Mouse (Mus musculus) fat pad, adult 2 months (tissue): Measurements from ENCODE around the gene Cdc73.
"Not testable (repeated sequence)": the region's sequence is repeated elsewhere in the genome, so short reads cannot be mapped to it uniquely, and the experiment has no call there.

Source experiments
- DNase-seq: peaks from one replicate; pipeline ENCODE4 v3.0.0-alpha.2; 2011; ENCODE audit warnings: low read depth, low spot score; ENCODE audit errors: extremely low read depth

The Cdc73 gene

GRCm38 (mm10) chr1:143702741-143703262 is at the start of gene Cdc73:
Cdc73 (minus strand) TSS chr1:143702893.
- no peak for DNase-seq

GRCm38 (mm10) chr1:143745871-143746270 is 43.2 kb upstream of the Cdc73 start:
- no peak for DNase-seq

GRCm38 (mm10) chr1:143742186-143742585 is 39.5 kb upstream of the Cdc73 start:
- no peak for DNase-seq

DNA sequence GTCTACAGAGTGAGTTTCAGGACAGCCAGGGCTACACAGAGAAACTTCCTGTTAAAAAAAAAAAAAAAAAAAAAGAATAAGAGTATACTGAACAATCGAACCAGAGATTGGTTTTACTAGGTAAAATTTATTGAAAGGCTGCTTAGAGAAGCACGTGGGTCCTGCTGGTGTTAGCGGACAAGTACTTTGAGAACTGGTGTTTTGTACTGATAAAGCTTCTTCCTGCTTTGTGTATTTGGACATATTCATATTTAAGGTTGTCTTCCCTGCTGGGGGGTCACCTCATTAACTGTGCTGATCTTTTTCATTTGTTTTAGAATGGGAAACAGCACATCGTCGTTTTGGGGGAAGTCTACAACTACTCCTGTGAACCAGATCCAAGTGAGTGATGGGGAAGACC is 38.6 kb upstream of the Cdc73 start:
- no peak for DNase-seq

GRCm38 (mm10) chr1:143740581-143740980 is 37.9 kb upstream of the Cdc73 start:
- DNase-seq: no peak

DNA sequence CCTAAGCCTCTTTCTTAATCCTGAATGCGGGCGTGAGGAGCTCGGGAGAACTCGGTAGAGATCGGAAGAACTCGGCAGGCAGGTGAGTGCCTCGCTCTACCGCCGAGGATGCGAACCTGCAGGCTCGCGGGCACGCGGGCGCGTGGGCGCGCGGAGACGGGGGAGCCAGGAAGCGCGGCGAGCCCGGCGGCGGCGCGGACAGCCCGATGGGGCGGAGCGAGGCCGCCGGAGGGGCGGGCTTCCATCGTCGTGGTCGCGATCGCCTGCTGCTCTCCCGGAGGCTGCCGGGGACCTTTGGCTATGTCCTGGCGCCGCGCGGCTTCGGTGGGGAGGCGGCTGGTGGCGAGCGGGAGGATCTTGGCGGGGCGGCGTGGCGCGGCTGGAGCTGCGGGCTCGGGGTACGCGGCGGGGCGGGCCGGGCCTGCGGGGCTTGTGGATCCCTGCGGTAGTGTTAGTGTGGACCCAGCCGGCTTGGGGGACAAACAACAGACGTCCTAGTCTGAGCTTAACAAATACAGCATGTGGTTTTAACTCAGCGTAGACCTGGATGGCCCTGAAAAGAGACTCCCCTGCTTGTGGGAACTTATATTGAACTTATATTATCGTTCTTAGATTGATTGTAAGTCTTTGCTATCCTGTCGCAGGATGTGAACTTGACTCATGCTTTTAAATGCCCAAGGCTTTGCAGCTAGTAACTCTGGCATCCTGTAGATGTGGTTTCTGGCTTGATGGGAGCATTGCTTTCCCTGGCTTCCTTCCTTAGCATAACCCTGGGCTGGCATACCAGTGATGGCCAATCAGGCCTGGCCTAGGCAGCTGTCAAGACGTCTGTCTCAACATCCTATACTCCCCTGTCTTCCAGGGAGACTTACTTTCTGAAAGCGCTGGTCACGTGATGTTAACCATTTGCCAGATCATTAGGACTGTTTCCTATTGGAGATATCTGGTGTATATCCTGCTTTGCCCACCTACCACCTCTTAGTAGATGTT is 37.0 kb upstream of the Cdc73 start:
- peak; percentile 25 for DNase-seq

DNA sequence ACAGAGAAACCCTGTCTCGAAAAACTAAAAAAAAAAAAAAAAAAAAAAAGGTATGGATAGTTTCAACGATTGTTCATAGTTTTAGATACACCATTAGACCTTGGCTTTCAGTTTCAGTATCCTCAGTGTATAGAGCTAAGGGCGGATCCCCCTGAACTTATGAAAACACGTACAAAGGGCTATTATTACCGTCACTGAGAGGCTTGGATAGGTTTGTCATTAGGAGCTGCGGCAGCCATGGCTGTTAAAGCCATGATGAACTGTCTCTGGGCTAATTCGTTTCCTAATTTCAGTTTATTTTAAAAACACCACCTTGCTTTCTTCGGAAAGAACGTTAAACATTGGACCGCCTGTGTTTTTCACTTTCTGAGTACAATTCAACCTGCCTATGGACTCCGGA is 36.1 kb upstream of the Cdc73 start:
- DNase-seq: no peak

- DNase-seq: no peak
Observed at GRCm38 (mm10) chr1:143733914-143734410, 31.3 kb upstream of the Cdc73 start.

- DNase-seq: no peak
Observed at GRCm38 (mm10) chr1:143731691-143732090, 29.0 kb upstream of the Cdc73 start.

DNA sequence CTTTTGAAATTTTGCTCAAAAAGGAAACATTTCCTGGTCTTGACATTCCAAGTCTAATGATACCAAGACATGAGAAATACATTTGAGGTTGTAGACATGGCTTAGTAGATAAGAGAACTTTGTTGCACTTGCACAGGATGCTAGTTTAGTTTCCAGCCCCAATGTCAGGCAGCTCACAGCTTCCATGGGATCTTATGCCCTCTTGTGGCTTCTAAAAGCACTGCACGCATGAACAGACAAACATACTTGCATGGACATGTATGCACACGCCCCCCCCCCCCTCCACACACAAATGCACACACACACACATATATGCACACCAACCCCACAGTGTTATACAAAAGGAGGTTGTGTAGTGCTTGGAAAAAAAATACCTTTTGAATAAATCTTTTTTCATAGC is 28.2 kb upstream of the Cdc73 start:
- DNase-seq: no peak

GRCm38 (mm10) chr1:143727701-143728445 is 25.2 kb upstream of the Cdc73 start:
- DNase-seq: no peak

DNA sequence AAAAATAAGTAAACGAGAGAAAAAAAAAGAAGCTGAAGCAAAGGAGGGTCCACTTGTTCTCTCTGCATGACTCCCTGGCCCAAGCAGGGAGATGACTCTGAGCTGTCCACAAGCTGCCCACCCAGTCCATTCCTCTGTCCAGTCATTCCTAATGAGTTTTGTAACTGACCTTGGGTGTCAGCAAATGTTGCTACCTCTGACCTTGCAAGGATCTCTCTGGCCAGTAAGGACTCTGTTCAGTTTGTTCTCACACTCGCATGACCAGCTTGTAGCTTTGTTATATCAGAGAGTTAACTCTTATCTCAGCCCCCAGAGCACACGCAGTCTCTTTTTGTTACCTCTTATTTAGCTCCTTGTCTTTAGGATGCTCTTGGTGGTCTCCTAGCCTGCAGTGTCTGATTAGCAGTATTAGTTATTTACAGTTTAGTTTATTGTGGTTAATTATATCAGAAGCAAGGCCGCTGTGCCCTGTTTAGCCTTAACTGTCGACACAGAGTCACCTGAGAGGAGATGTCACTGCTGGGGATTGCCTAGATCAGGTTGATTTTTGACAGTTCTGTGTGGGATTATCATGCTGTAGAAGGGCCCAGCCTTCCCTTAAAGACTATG is 21.9 kb upstream of the Cdc73 start:
- DNase-seq: no peak

DNA sequence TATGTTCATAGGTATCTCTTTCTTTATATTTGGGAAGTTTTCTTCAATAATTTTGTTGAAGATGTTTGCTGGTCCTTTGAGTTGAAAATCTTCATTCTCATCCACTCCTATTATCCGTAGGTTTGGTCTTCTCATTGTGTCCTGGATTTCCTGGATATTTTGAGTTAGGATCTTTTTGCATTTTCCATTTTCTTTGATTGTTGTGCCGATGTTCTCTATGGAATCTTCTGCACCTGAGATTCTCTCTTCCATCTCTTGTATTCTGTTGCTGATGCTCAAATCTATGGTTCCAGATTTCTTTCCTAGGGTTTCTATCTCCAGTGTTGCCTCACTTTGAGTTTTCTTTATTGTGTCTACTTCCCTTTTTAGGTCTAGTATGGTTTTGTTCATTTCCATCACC is 13.3 kb upstream of the Cdc73 start, which contains the start of gene Glrx2:
Gene Glrx2 (plus strand): TSS at position 301 of the 400 bp plus-strand sequence.
- DNase-seq: not testable (repeated sequence)

GRCm38 (mm10) chr1:143710627-143710976 is 7.9 kb upstream of the Cdc73 start:
- no peak for DNase-seq

DNA sequence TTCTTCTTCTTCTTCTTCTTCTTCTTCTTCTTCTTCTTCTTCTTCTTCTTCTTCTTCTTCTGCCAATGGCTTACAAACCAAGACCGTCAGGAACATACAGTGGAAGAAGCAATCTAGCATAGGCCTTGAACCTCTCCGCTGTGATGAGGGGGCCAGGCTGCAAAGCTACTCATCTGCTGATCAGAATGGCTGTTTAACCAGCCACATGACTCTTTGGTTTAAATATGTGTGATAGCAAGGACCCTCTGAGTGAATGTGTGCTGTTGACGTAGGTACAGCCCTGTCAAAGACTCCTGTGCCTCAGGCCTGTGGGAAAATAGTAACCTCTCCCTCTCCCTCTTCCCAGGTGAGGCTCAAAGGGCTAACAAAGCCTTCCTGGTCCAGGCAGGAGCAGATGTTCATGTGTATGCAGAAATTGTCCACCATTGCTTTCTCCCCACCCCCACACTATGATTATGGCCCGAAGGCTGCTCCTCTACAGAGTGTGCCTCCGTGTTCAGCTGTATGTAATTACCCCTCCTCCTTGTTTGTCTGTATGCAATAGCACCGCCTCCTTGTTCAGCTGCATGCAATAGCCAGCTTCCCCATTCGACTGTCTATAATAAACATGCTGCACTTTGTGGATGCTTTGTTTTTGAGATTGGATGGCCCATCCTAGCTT is 7.4 kb upstream of the Cdc73 start:
- no peak for DNase-seq

DNA sequence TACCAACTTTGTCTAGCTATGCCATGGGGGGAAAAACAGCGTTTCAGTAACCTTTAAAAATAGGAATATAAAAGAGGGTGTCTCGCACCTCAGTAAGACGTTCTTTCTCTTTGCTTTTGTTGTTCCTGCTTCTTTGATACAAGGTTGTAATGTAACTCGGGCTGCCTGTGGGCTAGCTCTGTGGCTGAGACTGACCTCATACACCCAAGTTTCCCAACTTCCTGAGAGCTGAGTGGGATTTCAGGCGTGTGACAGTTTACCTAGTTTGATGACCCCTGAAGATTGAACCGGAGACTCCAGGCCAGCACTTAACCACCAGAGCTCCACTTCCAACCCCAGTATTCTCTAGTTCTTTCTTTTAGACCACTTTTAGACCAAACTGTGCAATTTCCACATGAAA is 5.7 kb upstream of the Cdc73 start:
- DNase-seq: no peak

DNA sequence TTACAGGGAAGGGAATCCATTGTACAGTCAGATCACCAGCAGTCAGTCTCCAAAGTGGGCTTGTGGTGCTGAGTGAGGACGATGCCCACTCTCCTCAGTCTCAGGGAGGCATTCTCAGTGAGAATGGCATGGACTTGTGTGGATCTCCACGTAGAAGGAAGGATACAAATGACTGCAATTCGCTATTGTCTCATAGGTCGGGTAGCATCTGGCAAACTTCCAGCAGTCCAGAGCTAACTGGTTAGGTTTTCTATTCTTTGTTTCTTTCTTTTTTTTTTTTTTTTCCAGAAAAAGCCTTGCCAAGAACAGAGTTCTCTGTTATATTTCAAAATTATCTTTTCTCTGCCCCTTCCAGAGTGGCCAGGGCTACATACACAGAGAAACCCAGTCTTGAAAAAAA is 4.3 kb upstream of the Cdc73 start:
- DNase-seq: no peak

- no peak for DNase-seq
Observed at GRCm38 (mm10) chr1:143702141-143702740, 452 bp downstream of the Cdc73 start.

- DNase-seq: no peak
Observed at GRCm38 (mm10) chr1:143701736-143702135, 957 bp downstream of the Cdc73 start.

DNA sequence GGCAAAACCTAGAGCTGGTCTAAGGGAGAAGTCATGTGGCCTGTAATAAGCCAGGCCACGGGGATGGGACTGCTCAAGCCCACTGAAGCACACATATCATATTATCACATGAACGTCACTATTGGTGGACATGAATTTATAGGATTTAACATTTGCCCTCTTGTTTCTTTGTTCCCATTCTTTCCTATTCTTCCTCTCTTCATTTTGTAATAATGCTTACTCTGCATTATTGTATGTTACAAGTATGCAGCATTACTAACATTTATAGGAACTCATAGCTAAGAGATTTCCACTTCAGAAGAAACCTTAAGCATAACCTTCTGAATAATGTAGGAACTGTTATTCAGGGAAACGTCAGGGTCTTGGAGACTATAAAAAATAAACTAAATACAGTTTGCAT is 17.8 kb downstream of the Cdc73 start:
- DNase-seq: no peak
